Mouse (Mus musculus): ENCODE results near the gene Mettl7a3. TPM values are rescaled to one million over a fixed set of nuclear protein-coding genes. Genes with fewer than 3 reads are reported as not detected.

Gene Mettl7a3
- polyA plus RNA-seq, 1 experiment, result 0.15 TPM

- H3K27ac ChIP-seq (ENCODE audit: insufficient read depth, low read length), result no peak overlapping the region
- no peaks in the 10 kb centered on the region for H3K27me3 ChIP-seq (ENCODE audit: control insufficient read depth, insufficient read depth, low read length)
- no peak for DNase-seq
- 89% methylated on average over 9 of the region's 9 CpGs for WGBS
- H3K4me3 ChIP-seq (replicated peaks; ENCODE audit: insufficient read depth, low read depth, low read length), result no peak overlapping the region
- H3K4me1 ChIP-seq (ENCODE audit: control insufficient read depth, insufficient read depth, low read length), result no peaks in the 10 kb centered on the region
- TF ChIP-seq POLR2A (IDR thresholded peaks at IDR 0.05; ENCODE audit: borderline replicate concordance, insufficient read depth, low read length) (no peak), CTCF (IDR thresholded peaks at IDR 0.05; ENCODE audit: borderline replicate concordance, insufficient read depth, low read depth, low read length) (no peak)
Observed at GRCm38 (mm10) chr15:100385705-100386104, 51.0 kb downstream of the Mettl7a3 start.

DNA sequence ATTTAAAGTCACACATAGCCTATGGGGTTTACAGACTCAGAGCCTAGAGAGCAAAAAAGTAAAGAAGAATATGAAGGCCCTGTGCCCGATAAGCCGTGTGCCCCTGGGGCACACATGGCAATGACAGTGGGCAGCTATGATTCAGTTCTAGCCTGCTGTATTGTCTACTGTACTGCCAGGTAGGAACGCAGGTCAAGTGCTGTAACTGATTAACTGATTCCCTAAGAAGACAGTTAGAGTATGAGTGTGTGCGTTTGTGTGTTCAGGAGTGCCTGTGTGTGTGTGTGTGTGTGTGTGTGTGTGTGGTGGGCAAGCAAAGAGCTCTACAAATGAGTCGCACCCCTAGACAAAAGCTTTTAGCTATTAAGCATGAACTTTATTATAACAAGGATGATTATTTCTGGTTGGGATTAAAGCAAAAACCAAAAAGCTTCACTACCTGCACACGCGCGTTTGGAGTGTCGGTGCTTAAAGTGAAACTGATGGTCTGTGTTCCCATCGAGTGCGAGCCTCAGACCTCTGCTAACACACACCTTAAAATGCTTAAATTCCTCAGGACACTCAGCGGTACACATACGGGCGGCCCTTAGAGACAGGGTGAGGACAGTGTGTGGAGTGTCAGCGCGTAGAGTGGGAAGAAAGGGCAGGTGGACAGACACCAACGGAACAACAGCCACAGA is 53.0 kb downstream of the Mettl7a3 start:
- Histone ChIP-seq H3K27ac (ENCODE audit: insufficient read depth, low read length) (no peak overlapping the region), H3K4me3 (replicated peaks; ENCODE audit: insufficient read depth, low read depth, low read length) (no peak overlapping the region), H3K4me1 (ENCODE audit: control insufficient read depth, insufficient read depth, low read length) (no peaks in the 10 kb centered on the region), H3K27me3 (ENCODE audit: control insufficient read depth, insufficient read depth, low read length) (no peaks in the 10 kb centered on the region)
- WGBS, result 94% methylated on average over 17 of the region's 17 CpGs
- DNase-seq, result no peak
- no peak for TF ChIP-seq POLR2A (IDR thresholded peaks at IDR 0.05; ENCODE audit: borderline replicate concordance, insufficient read depth, low read length)
- no peak for TF ChIP-seq CTCF (IDR thresholded peaks at IDR 0.05; ENCODE audit: borderline replicate concordance, insufficient read depth, low read depth, low read length)

GRCm38 (mm10) chr15:100388224-100388835 is 53.6 kb downstream of the Mettl7a3 start:
- no peak for DNase-seq
- TF ChIP-seq POLR2A (IDR thresholded peaks at IDR 0.05; ENCODE audit: borderline replicate concordance, insufficient read depth, low read length) (no peak), CTCF (IDR thresholded peaks at IDR 0.05; ENCODE audit: borderline replicate concordance, insufficient read depth, low read depth, low read length) (no peak)
- Histone ChIP-seq H3K27me3 (ENCODE audit: control insufficient read depth, insufficient read depth, low read length) (no peaks in the 10 kb centered on the region), H3K4me3 (replicated peaks; ENCODE audit: insufficient read depth, low read depth, low read length) (no peak overlapping the region), H3K4me1 (ENCODE audit: control insufficient read depth, insufficient read depth, low read length) (no peaks in the 10 kb centered on the region), H3K27ac (ENCODE audit: insufficient read depth, low read length) (no peak overlapping the region)
- 84% methylated on average over 16 of the region's 16 CpGs for WGBS

DNA sequence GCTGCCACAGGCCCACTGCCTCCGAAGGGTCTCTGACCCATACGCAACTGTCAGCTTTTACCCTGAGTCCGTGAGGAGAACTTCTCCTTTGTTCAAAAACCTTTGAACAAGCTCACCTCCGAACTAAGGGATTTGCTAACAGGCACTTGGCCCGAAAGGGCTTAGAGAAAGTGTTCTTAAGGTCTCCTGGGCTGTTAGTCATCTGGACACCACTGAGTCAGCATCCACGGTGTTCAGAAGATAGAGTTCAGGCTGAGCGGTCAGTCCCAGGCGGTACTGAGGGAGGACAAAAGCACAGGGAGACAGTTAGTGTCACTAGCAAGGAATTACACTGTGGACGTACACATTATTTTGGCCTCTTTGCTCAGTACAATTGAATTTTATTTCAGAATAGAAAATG is 54.2 kb downstream of the Mettl7a3 start:
- no peak overlapping the region for H3K27ac ChIP-seq (ENCODE audit: insufficient read depth, low read length)
- H3K4me1 ChIP-seq (ENCODE audit: control insufficient read depth, insufficient read depth, low read length), result no peaks in the 10 kb centered on the region
- WGBS, result 78% methylated on average over 9 of the region's 9 CpGs
- no peak overlapping the region for H3K4me3 ChIP-seq (replicated peaks; ENCODE audit: insufficient read depth, low read depth, low read length)
- no peak for DNase-seq
- H3K27me3 ChIP-seq (ENCODE audit: control insufficient read depth, insufficient read depth, low read length), result no peaks in the 10 kb centered on the region
- TF ChIP-seq CTCF (IDR thresholded peaks at IDR 0.05; ENCODE audit: borderline replicate concordance, insufficient read depth, low read depth, low read length) (no peak), POLR2A (IDR thresholded peaks at IDR 0.05; ENCODE audit: borderline replicate concordance, insufficient read depth, low read length) (no peak)

Other genes starting within 250 kb of the Mettl7a3 start
- 16.8 and 18.4 TPM in 2 replicates for gene Atf1, start 107.1 kb upstream of the Mettl7a3 start, polyA plus RNA-seq (2012; rRNA removed)
- not detected in 2 replicates for gene Tmprss12, start 54.1 kb upstream of the Mettl7a3 start, polyA plus RNA-seq (2012; rRNA removed)
- 50.3 and 50.5 TPM in 2 replicates for gene Mettl7a1, start 30.8 kb upstream of the Mettl7a3 start, polyA plus RNA-seq (2012; rRNA removed)
- gene Methig1, start 18.2 kb downstream of the Mettl7a3 start, polyA plus RNA-seq (2012; rRNA removed), result not detected in 2 replicates
- gene Mettl7a2, start 18.3 kb downstream of the Mettl7a3 start, polyA plus RNA-seq (2012; rRNA removed), result not detected in 2 replicates
- gene Higd1c, start 29.6 kb downstream of the Mettl7a3 start, polyA plus RNA-seq (2012; rRNA removed), result not detected in 2 replicates
- not detected in 2 replicates for gene Gm5475, start 87.2 kb downstream of the Mettl7a3 start, polyA plus RNA-seq (2012; rRNA removed)
- 45.4 and 50.6 TPM in 2 replicates for gene Slc11a2, start 90.1 kb downstream of the Mettl7a3 start, polyA plus RNA-seq (2012; rRNA removed)
- gene Letmd1, start 134.1 kb downstream of the Mettl7a3 start, polyA plus RNA-seq (2012; rRNA removed), result 67.0 and 70.5 TPM in 2 replicates
- 18.0 and 18.3 TPM in 2 replicates for gene Csrnp2, start 160.6 kb downstream of the Mettl7a3 start, polyA plus RNA-seq (2012; rRNA removed)
- 25.4 and 27.6 TPM in 2 replicates for gene Tfcp2, start 217.1 kb downstream of the Mettl7a3 start, polyA plus RNA-seq (2012; rRNA removed)